Mouse (Mus musculus) embryonic stem cell, embryonic (primary cell): Measurements from ENCODE around the gene AL732309.1.

ENCODE experiments used
- CTCF ChIA-PET, 4 experiments: fragments of 300-600 bp in 2 of 4; fragments of 350-600 bp in 2 of 4; sonication (Branson Sonifier 250); formaldehyde crosslinking; loops; one replicate each; lab custom pipeline; 2022; ENCODE audit warnings: inconsistent platforms in 2 of 4; lab: Charles Lee
- POLR2A ChIA-PET, 4 experiments: fragments of 300-600 bp in 2 of 4; fragments of 350-600 bp in 2 of 4; sonication (Branson Sonifier 250); formaldehyde crosslinking; loops; one replicate each; lab custom pipeline; 2022; ENCODE audit warnings: antibody characterized with exemption in 4 of 4, inconsistent platforms in 1 of 4; lab: Charles Lee

The AL732309.1 gene

DNA sequence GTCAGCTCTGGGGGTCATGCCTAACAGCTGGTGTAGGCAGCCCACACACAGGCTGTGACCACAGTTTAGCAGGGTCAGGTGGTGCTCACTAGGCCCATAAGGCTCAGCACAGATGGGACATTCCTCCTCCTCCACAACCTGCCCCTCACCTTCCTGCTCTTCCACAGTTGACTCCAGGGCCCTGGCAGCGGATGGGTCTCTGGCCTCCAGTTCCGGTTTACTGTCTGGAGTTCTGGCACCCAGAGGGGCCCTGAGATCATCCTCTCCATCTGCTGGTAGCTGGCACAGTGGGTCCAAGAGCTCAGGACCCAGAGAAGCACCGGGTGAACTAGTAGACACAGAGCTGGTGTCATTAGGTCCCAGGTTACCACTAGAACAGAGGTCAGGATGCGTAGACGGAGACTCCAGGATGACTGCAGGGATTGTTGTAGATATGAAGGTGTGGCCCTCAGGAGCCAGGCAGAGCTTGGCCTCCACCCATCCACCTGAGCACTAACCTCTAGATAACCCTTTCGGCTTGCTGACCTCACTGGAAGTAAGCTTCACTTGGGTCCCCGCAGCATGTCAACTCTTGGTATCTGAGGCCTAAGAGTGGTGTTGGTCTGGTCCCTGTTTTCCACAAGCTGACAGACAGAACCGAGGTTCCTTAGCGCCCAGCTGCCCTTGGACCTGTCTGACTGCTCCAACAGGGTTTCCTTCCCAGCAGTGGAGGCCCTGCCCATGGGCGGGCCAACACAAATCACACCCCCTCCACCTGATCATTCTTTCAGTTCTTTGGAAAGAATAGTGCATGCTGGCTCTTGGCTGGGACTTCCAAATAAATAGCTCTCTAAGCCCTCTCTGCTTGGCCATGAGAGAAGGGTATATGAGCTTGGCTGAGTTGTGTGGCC is at the start of gene AL732309.1:
AL732309.1 (minus strand) TSS at position 681 of the 890 bp plus-strand sequence.
- ChIA-PET CTCF (interaction anchor here (0.6 to 8.8 kb wide), 12 partner anchors 9 to 180 kb away, joined by 3 to 51 read pairs (median 4); partner anchors contain the start of genes Tmem203 (in 1 of the 4) and Tor4a (in 1 of the 4)), POLR2A (interaction anchor here (0.5 to 75.9 kb wide), 22 partner anchors 3 to 311 kb away, joined by 3 to 2347 read pairs (median 5); partner anchors contain the start of genes Tmem203 (in 3 of the 4), Tubb4b (in 3 of the 4), Fam166a (in 2 of the 4) and Nelfb (in 2 of the 4))

DNA sequence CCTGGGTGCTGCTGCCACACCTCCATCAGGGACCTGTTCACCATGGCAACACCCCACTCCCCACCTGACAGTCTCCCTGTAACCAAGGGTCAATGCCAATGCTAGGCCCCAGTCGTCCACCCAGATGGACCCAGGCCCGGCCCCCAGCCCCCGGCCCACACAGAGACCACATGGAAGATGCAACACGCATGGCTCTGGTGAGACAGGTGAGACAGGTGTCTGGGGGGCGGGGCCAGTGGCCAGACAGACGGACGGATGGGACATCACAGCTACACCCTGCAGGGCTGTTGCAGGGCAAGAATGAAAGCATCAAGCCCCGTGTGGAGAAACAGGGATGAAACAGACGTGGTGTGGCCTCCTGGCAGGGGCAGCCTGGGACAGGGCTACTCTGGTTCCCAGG is 47.0 kb upstream of the AL732309.1 start:
- POLR2A ChIA-PET = interaction anchor here in 2 of 4 experiments (0.7 to 1.0 kb wide), 2 partner anchors 27 to 77 kb away, joined by 3 to 5 read pairs; no protein-coding TSS in a partner anchor
- CTCF ChIA-PET = interaction anchor here in 2 of 4 experiments (1.2 to 4.1 kb wide), 2 partner anchors 15 to 79 kb away, joined by 5 to 28 read pairs; partner anchors contain the start of gene Sapcd2 (in 1 of the 2)

DNA sequence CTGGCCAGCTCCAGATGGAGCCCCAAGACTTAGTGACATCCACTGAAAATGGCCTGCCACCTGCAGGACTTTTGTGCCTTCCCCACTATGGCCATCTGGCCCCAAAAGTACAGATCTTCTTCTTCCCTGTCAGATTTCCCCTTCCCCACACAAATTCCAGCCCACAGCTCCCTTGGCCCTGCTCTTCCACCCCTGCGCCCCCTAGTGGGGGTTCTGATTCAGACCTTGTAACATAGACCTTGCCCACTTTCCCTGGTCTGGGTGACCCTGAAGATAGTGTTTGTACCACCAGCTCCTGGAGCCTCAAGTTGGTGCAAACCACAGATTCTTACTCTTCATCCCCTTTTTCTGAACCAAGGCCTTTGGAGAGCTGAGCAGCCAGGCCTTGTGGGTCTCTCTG is 46.2 kb upstream of the AL732309.1 start:
- CTCF ChIA-PET = interaction anchor here (0.5 to 4.1 kb wide), 60 partner anchors 11 to 1153 kb away, joined by 3 to 28 read pairs (median 4); partner anchors contain the start of genes Anapc2 (in 2 of the 4), Sapcd2 (in 2 of the 4), Ssna1 (in 2 of the 4) and AL732309.1 (in 1 of the 4)
- POLR2A ChIA-PET = interaction anchor here (0.6 to 4.4 kb wide), 27 partner anchors 9 to 357 kb away, joined by 3 to 25 read pairs (median 3); partner anchors contain the start of genes Anapc2 (in 2 of the 4), Ssna1 (in 2 of the 4), Tubb4b (in 2 of the 4) and Fut7 (in 1 of the 4)

DNA sequence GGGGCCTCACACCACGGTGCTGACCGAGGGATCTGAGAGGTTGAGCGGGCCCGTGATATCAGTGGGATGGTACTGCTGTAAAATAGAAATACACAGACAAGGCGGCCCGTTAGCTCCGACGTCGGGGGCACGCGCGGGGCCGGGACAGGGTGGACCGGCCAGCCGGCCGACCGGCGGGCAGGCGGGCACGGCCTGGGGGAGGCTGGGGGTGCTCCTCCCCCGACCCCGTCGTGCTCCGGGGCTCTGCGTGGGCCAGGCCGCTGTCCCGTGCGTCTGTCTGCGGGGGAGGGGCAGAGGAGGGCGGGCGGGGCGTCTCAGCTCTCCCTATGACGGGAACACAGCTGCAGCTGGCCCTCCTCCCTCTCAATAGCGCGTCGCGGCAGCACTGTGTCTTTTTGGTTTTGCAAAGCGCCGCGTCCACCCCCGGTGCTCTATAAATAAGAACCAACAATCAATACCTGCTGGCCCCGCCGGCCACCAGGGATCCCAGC is 45.4 kb upstream of the AL732309.1 start:
- POLR2A ChIA-PET = interaction anchor here (0.5 to 4.4 kb wide), 29 partner anchors 9 to 356 kb away, joined by 3 to 25 read pairs (median 3); partner anchors contain the start of genes Anapc2 (in 2 of the 4), Ssna1 (in 2 of the 4), Tubb4b (in 2 of the 4) and Fut7 (in 1 of the 4)

DNA sequence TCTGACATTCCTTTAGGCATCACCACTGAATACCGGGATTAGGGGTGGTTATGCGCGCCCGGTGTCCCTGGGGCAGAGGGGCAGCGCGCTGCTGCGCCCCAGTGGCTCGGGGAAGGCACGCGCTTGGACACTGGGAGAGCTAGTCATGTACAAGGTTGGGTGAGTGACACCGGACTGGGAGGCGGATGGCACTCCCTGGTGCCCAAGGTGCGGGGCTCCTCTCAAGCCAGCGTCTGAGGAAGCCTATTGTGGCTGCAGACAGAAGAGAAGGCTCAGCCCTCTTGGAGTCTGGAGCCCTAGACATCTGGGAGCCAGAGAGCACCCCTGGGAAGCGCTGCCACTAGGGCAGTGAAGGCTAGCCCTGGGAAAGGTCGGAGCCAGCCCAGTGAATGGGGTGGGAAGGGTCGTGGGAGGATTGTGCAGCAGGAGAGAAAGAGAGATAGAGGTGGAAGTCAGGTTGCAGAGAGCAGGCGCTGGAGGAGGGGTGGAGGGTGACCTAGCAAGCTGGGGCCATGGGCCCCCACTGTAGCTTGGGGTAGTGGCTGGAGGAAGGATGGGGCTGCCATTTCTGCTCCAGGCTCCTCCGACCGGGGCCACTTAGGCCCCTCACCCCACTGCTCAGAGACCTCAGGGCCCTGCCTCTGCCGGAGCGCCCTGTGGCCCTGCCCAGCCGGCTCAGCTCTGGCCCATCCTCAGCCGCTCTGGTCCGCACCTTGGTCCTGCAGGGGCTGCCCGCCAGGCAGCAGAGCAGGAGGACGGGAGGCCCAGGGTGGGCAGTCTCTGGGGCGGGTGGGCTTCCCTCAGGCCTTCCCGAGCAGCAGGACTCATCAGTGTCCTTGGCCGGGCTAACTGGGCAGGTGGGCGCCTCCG is 44.8 kb upstream of the AL732309.1 start:
- CTCF ChIA-PET = interaction anchor here (0.6 to 4.1 kb wide), 21 partner anchors 12 to 290 kb away, joined by 3 to 28 read pairs (median 5); partner anchors contain the start of genes Ajm1 (in 1 of the 4) and Sapcd2 (in 1 of the 4)
- POLR2A ChIA-PET = interaction anchor here in 3 of 4 experiments (0.5 to 4.4 kb wide), 28 partner anchors 12 to 135 kb away, joined by 3 to 25 read pairs (median 4); partner anchors contain the start of genes Anapc2 (in 3 of the 3), Ssna1 (in 3 of the 3), Sapcd2 (in 2 of the 3) and Tubb4b (in 2 of the 3)

More for the DNA sequence above, 45.4 kb upstream of the AL732309.1 start:
- CTCF ChIA-PET = interaction anchor here (0.5 to 4.1 kb wide), 60 partner anchors 10 to 814 kb away, joined by 3 to 28 read pairs (median 4); partner anchors contain the start of genes Anapc2 (in 2 of the 4), Sapcd2 (in 2 of the 4), Ssna1 (in 2 of the 4) and AL732309.1 (in 1 of the 4)

DNA sequence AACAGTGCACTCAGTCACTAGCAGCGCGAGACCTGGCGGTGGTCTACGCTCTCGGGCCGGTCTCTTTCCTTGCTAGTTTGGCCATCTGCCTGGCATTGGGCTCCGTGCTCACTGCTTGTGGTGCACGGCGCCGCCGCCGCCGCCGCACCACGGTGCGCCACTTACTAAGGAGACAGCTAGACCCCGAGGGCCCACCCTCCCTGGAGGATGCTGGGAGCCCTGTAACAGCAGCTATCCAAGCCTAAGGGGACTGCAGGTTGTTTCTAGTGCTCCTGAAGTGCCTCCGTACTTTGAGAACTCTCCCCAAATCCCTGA is 44.1 kb upstream of the AL732309.1 start:
- ChIA-PET CTCF (interaction anchor here in 3 of 4 experiments (0.8 to 4.1 kb wide), 14 partner anchors 11 to 130 kb away, joined by 3 to 28 read pairs (median 3); partner anchors contain the start of genes Sapcd2 (in 1 of the 3) and Tprn (in 1 of the 3)), POLR2A (interaction anchor here in 3 of 4 experiments (0.7 to 4.4 kb wide), 27 partner anchors 11 to 136 kb away, joined by 3 to 25 read pairs (median 4); partner anchors contain the start of genes Anapc2 (in 3 of the 3), Ssna1 (in 3 of the 3), Sapcd2 (in 2 of the 3) and Nrarp (in 1 of the 3))

DNA sequence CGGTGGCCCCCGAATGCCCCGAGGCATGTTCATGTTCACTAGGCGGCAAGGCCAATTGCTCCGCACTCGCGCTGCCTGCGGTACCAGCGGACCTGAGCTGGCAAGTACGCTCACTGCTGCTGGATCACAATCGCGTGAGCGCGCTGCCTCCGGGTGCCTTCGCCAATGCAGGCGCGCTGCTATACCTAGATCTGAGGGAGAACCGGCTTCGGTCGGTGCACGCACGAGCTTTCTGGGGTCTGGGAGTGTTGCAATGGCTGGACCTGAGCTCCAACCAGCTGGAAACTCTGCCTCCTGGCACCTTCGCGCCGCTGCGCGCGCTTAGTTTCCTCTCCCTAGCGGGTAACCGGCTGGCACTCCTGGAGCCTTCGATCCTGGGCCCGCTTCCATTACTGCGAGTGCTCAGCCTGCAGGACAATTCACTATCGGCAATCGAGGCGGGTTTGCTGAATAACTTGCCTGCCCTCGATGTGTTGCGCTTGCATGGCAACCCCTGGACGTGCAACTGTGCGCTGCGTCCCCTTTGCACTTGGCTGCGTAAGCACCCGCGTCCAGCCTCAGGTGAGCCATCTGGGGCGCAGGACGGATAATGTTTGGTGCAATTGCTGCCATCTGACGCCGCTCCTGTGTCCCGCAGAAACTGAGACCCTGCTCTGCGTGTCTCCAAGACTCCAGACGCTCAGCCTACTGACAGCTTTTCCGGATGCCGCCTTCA is 43.6 kb upstream of the AL732309.1 start:
- ChIA-PET CTCF (interaction anchor here in 2 of 4 experiments (0.8 to 4.1 kb wide), 11 partner anchors 11 to 112 kb away, joined by 3 to 28 read pairs (median 3); partner anchors contain the start of genes Sapcd2 (in 1 of the 2) and Tprn (in 1 of the 2)), POLR2A (interaction anchor here in 3 of 4 experiments (0.9 to 4.4 kb wide), 31 partner anchors 11 to 136 kb away, joined by 3 to 25 read pairs (median 4); partner anchors contain the start of genes Anapc2 (in 3 of the 3), Ssna1 (in 3 of the 3), Sapcd2 (in 2 of the 3) and Nrarp (in 1 of the 3))

DNA sequence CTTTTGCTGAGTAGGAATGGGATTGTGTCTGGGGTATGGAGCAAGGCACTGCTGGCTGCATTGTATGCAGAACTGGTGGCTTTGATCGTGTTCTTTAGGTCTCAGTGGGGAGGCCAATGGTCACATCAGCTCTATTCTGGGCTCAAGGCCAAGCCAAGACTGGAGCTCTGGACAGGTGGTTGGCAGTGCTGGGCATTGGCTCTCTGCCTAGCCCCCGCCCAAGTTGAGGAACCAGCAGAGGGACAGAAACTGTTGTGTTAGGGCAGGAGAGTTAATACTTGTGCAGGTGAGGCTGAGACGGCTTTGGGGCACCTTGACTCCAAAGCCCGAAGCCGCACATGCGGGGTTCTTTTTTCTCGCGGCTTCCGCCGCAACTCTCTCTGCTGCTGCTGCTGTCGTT is 43.0 kb upstream of the AL732309.1 start, which contains the start of gene Lrrc26:
Lrrc26 (plus strand) TSS at position 265 of the 400 bp plus-strand sequence.
- ChIA-PET CTCF (interaction anchor here in 2 of 4 experiments (1.0 to 4.1 kb wide), 7 partner anchors 10 to 113 kb away, joined by 3 to 28 read pairs (median 7); partner anchors contain the start of gene Tprn (in 1 of the 2)), POLR2A (interaction anchor here (0.5 to 4.4 kb wide), 25 partner anchors 10 to 258 kb away, joined by 3 to 25 read pairs (median 4); partner anchors contain the start of genes Anapc2 (in 3 of the 4), Ssna1 (in 3 of the 4), Sapcd2 (in 1 of the 4) and Tor4a (in 1 of the 4))

DNA sequence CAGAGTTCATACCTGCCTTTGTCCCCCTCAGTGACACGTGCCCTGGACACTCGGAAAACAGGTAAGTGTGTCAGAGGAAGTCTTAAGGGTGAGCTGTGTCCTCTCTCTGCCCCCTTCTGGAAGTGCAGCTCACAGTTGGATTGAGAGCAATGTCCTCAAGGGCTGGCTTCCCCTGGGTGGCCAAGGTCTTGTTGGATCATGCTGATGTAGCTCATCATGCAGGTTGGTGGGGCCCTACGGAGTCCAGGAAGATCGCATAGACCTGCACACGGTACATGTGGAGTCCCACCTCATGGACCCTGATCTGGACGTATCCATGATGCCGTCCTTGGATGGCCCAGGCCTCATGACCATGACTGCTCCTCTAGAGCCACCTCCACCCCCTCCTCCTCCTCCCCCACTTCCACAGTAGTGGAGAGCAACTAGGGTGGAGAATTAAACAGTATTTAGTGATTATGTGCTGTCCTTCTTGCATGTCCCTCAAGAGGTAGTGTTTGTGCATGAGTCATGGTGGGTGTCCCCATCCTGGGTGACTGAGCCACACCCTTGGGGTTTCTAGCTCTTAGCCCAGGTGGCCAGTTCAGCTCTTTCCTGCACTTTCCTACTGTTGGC is 42.2 kb upstream of the AL732309.1 start:
- ChIA-PET CTCF (no interaction called here), POLR2A (interaction anchor here (0.5 to 4.4 kb wide), 19 partner anchors 10 to 259 kb away, joined by 3 to 25 read pairs (median 4); partner anchors contain the start of genes Anapc2 (in 3 of the 4), Ssna1 (in 3 of the 4), Tprn (in 2 of the 4) and Tor4a (in 1 of the 4))

DNA sequence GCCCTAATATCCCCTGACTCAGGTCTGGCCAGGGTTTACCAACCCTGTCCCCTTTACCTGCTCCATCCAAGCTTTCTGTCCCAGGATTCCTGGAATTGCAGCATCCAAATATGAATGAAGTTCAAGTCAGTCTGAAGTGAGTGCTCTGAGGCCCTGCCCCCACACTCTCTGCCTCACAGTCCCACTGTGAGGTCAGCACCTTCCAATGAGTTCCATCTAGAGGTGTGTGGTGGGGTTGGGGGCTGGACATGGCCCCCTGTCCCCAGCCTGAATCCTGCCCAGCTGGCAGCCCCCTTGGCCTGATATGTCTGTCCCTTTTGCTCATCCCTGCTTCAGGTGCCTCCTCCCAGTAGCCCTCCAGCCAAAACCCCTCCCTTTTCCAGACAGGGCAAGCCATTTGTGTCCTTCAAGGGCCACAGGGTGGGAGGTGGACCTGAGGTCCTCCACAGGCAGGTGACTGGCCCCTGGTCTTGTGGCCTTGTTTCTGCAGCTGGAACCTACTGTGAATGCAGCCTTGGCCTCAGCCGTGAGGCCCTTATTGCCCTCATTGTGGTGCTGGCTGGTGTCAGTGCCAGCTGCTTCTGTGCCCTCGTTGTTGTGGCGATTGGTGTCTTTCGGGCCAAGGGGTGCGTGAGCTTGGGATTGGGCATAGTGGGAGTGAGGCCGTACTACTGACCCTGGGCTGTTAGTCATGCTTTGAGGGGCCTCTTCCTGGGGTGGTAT is 41.4 kb upstream of the AL732309.1 start, which contains the start of gene Tmem210:
Tmem210 (plus strand) TSS at position 219 of the 723 bp plus-strand sequence.
- CTCF ChIA-PET = interaction anchor here in 2 of 4 experiments (1.7 to 2.6 kb wide), 2 partner anchors 9 to 10 kb away, joined by 8 to 13 read pairs; no protein-coding TSS in a partner anchor
- POLR2A ChIA-PET = interaction anchor here in 3 of 4 experiments (0.6 to 3.5 kb wide), 17 partner anchors 9 to 93 kb away, joined by 3 to 16 read pairs (median 4); partner anchors contain the start of genes Anapc2 (in 3 of the 3), Ssna1 (in 3 of the 3), Tprn (in 3 of the 3) and Man1b1 (in 1 of the 3)

DNA sequence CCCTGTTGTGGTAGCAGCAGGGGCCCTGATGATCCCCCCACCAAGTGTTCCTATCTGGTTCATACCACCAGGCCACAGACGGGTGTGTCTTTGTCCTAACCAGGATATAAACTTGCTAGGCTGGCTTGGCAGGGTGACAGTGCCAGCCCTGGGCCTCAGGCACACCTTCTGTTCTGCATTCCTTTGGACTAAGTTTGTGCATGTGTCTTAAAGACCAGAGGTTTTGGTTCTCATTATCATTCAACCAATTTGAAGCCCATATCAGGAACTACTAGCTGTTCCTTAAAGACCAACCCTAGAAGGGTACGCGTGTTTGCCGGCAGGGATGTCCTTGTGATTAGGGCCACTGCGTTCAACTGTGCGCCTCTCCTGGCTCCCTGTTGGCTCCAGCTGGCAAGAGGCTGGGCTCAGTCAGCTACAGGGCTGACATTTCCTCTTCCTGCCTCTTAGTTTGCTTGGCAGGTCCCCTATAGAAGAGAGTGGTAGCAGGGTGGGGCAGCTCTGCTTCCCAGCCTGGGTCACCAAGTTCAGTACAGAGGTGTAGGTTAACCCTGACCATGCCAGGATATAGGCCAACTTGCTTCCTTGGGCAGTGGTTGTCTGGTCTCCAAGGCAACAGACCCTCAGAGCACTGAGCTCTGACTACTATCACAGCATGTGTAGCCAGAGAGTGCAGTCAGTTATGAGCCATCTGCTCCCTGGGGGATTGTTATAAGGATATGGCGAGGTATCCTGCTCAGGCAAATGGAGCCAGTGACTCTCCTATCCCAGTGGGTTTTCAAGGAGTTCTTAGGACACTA is 40.4 kb upstream of the AL732309.1 start:
- POLR2A ChIA-PET = interaction anchor here in 3 of 4 experiments (0.6 to 2.2 kb wide), 12 partner anchors 14 to 94 kb away, joined by 3 to 8 read pairs (median 4); partner anchors contain the start of genes Anapc2 (in 3 of the 3), Ssna1 (in 3 of the 3), Tprn (in 2 of the 3) and Man1b1 (in 1 of the 3)
- CTCF ChIA-PET = interaction anchor here in 2 of 4 experiments (1.7 to 2.6 kb wide), 2 partner anchors 8 to 9 kb away, joined by 8 to 13 read pairs; no protein-coding TSS in a partner anchor

DNA sequence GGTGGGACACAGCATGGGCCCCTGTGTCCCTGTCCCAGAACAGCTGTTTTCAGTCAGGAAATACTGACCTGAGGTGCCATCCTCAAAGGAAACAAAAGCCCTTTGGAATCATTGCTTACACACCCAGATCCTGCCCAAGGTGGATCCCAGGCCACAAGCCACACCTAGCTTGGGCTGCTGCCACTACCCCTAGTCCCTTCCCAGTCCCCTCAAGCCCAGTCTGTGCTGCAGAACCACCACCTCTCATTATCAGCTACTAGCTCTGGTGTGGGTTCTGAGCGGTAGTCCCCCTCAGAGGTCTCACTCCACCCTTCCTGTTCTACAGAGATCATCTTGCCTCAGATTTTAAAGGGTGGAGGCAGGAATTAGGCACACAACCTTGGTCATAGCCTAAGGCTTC is 39.7 kb upstream of the AL732309.1 start:
- POLR2A ChIA-PET = interaction anchor here in 2 of 4 experiments (0.9 to 2.2 kb wide), 10 partner anchors 14 to 79 kb away, joined by 3 to 8 read pairs (median 4); partner anchors contain the start of genes Anapc2 (in 2 of the 2), Ssna1 (in 2 of the 2), Dpp7 (in 1 of the 2) and Nelfb (in 1 of the 2)
- CTCF ChIA-PET = interaction anchor here in 1 of 4 experiments (2.6 kb wide), 1 partner anchor 8 kb away, joined by 8 read pairs; no protein-coding TSS in a partner anchor

DNA sequence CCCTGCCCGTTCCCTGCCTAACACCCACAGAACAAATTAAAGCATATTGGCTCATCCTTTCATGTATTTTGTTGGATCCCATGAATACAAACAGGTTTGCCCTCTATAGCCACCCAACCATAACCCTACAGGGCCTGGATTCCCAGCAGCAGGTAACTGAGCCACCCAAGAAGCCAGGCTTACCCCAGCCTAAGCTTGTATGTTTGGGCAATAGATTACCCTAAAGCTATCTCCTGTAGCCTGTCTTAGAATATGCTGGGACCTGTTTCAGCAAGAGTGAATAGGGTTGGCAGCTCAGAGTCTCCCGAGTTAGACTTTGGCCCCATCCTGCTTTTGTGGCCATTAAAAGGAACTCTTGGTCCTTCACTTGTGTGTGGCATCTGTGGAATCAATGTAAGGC is 38.9 kb upstream of the AL732309.1 start:
- CTCF ChIA-PET = no interaction called here
- POLR2A ChIA-PET = interaction anchor here in 3 of 4 experiments (0.6 to 2.0 kb wide), 9 partner anchors 13 to 1112 kb away, joined by 3 to 6 read pairs (median 3); partner anchors contain the start of genes Anapc2 (in 1 of the 3), Dpp7 (in 1 of the 3), Ssna1 (in 1 of the 3) and Tprn (in 1 of the 3)
